Mouse (Mus musculus) myocyte (in vitro differentiated cells): ENCODE data around the gene Crip2. TPM values are rescaled to one million over a fixed set of nuclear protein-coding genes. Genes with fewer than 3 reads are reported as not detected.

Source experiments
- H3K27me3 ChIP-seq: one replicate; pipeline ENCODE4 v1.6.1; 2011; ENCODE audit not compliant: control insufficient read depth, insufficient read depth, insufficient read length
- H3K36me3 ChIP-seq: one replicate; pipeline ENCODE4 v1.6.1; 2011; ENCODE audit not compliant: control insufficient read depth, insufficient read depth
- H3K4me2 ChIP-seq: one replicate; pipeline ENCODE4 v1.6.1; 2011; ENCODE audit warnings: low read depth, control low read depth
- H3K4me3 ChIP-seq: one replicate; pipeline ENCODE4 v1.5.1; 2011; ENCODE audit warnings: mild to moderate bottlenecking, control low read depth, moderate library complexity
- H3K79me2 ChIP-seq: one replicate; pipeline ENCODE4 v1.6.1; 2011; ENCODE audit not compliant: control insufficient read depth, insufficient read depth
- H3ac ChIP-seq: one replicate; pipeline ENCODE4 v1.6.1; 2011; ENCODE audit not compliant: control insufficient read depth, insufficient read length
- CEBPB ChIP-seq: IDR thresholded peaks from 2 replicates; pipeline ENCODE4 v1.6.1; 2011; ENCODE audit warnings: mild to moderate bottlenecking, moderate library complexity; ENCODE audit not compliant: poor library complexity, insufficient read depth, severe bottlenecking
- E2F4 ChIP-seq: IDR thresholded peaks from one replicate; pipeline ENCODE4 v1.6.1; 2011; ENCODE audit warnings: mild to moderate bottlenecking, control low read depth, moderate library complexity; ENCODE audit not compliant: insufficient read depth
- MAX ChIP-seq: IDR thresholded peaks from one replicate; pipeline ENCODE4 v1.6.1; 2011; ENCODE audit warnings: low read depth, mild to moderate bottlenecking, control low read depth
- MYOD1 ChIP-seq, 3 experiments: IDR thresholded peaks; one replicate each; pipeline ENCODE4 v1.6.1; 2011; ENCODE audit warnings: control low read depth in 2 of 3, low read depth in 2 of 3, mild to moderate bottlenecking in 2 of 3, moderate library complexity in 1 of 3; ENCODE audit not compliant: insufficient read length in 2 of 3, control insufficient read depth in 1 of 3
- MYOG ChIP-seq, 3 experiments: IDR thresholded peaks; one replicate each; pipeline ENCODE4 v1.6.1; 2011; ENCODE audit warnings: control low read depth in 2 of 3, low read depth in 2 of 3, mild to moderate bottlenecking in 2 of 3; ENCODE audit not compliant: insufficient read length in 2 of 3, control insufficient read depth in 1 of 3, insufficient read depth in 1 of 3
- POLR2A ChIP-seq: IDR thresholded peaks from one replicate; pipeline ENCODE4 v1.6.1; 2011; ENCODE audit warnings: low read depth, mild to moderate bottlenecking, control low read depth, moderate library complexity; ENCODE audit not compliant: insufficient read length
- POLR2AphosphoS2 ChIP-seq: IDR thresholded peaks from one replicate; pipeline ENCODE4 v1.6.1; 2011; ENCODE audit warnings: low read depth, control low read depth; ENCODE audit not compliant: insufficient read length
- REST ChIP-seq: IDR thresholded peaks from one replicate; pipeline ENCODE4 v1.6.1; 2011; ENCODE audit warnings: mild to moderate bottlenecking, control low read depth, moderate library complexity; ENCODE audit not compliant: insufficient read depth, insufficient read length
- SRF ChIP-seq: IDR thresholded peaks from one replicate; pipeline ENCODE4 v1.6.1; 2011; ENCODE audit warnings: low read depth; ENCODE audit not compliant: control insufficient read depth, insufficient read length
- TCF12 ChIP-seq: IDR thresholded peaks from one replicate; pipeline ENCODE4 v1.6.1; 2011; ENCODE audit warnings: mild to moderate bottlenecking, control low read depth; ENCODE audit not compliant: poor library complexity, insufficient read depth, severe bottlenecking
- TCF3 ChIP-seq: IDR thresholded peaks from one replicate; pipeline ENCODE4 v1.6.1; 2011; ENCODE audit warnings: low read depth, control low read depth; ENCODE audit not compliant: insufficient read length
- USF1 ChIP-seq: IDR thresholded peaks from one replicate; pipeline ENCODE4 v1.6.1; 2011; ENCODE audit warnings: low read depth, mild to moderate bottlenecking, control low read depth, moderate library complexity
- polyA plus RNA-seq: library from polyadenylated mRNA; unstranded; fragments of >200 nt; fragmentation: generic; extraction: Trizol; gene quantifications from one replicate; pipeline ENCODE4 v1.2.1, GENCODE M21; 2012; ENCODE audit warnings: missing spikeins

Gene Crip2
- polyA plus RNA-seq, 1 experiment: 1,146 TPM

DNA sequence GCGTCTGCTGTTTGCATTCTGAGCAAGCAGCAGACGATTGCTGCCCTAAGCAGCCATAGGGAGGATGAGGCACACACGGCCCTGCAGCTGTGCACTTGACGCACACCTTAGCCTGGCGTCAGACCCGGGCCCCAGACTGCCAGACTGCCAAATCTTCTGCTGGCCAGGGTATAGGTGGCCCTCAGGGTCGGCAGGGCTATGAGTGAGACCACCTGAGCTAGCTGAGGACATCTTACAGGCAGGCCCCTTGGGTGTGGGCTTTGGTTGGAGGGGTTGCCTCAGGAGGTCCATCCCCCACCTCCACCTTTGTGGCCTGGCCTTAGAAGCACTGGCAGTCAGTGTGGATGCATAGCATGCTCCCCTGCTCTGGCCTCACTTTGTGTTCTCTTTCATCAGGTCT is 4.6 kb upstream of the Crip2 start:
- TF ChIP-seq TCF12 (no peak), USF1 (no peak), MAX (no peak), SRF (no peak), TCF3 (no peak)
- Histone ChIP-seq H3K4me3 (no peak overlapping the region), H3K36me3 (peaks cover 11% of the 10 kb centered on the region), H3K4me2 (no peak overlapping the region), H3K27me3 (no peaks in the 10 kb centered on the region), H3K79me2 (no peaks in the 10 kb centered on the region), H3ac (no peak overlapping the region)

GRCm38 (mm10) chr12:113136492-113137020 is 3.5 kb upstream of the Crip2 start:
- no peak overlapping the region for H3K4me3 ChIP-seq
- H3K36me3 ChIP-seq: peaks cover 8% of the 10 kb centered on the region
- H3K79me2 ChIP-seq: peaks cover 11% of the 10 kb centered on the region
- H3K27me3 ChIP-seq: no peaks in the 10 kb centered on the region
- no peak for TF ChIP-seq REST
- no peak for TF ChIP-seq SRF
- no peak for TF ChIP-seq MYOG (IDR thresholded peaks at IDR 0.05; ENCODE audit: control insufficient read depth in 1 of 3, insufficient read depth in 1 of 3, insufficient read length in 2 of 3, low read depth in 2 of 3)
- no peak for TF ChIP-seq POLR2A
- TF ChIP-seq USF1: no peak
- no peak for TF ChIP-seq MYOD1 (IDR thresholded peaks at IDR 0.05; ENCODE audit: control insufficient read depth in 1 of 3, insufficient read length in 2 of 3, low read depth in 2 of 3)
- no peak for TF ChIP-seq MAX
- no peak for TF ChIP-seq TCF3
- no peak for TF ChIP-seq E2F4
- no peak for TF ChIP-seq POLR2AphosphoS2
- no peak for TF ChIP-seq TCF12
- TF ChIP-seq CEBPB: no peak
- H3K4me2 ChIP-seq: no peak overlapping the region
- no peak overlapping the region for H3ac ChIP-seq

GRCm38 (mm10) chr12:113137260-113138213 is 2.5 kb upstream of the Crip2 start:
- Histone ChIP-seq H3ac (no peak overlapping the region), H3K79me2 (peaks cover 21% of the 10 kb centered on the region), H3K36me3 (peaks cover 8% of the 10 kb centered on the region), H3K27me3 (no peaks in the 10 kb centered on the region), H3K4me2 (no peak overlapping the region), H3K4me3 (no peak overlapping the region)
- TF ChIP-seq MYOD1 (IDR thresholded peaks at IDR 0.05; ENCODE audit: control insufficient read depth in 1 of 3, insufficient read length in 2 of 3, low read depth in 2 of 3) (peak in 2 of 3 experiments; percentile 31 to 62), TCF12 (no peak), MYOG (IDR thresholded peaks at IDR 0.05; ENCODE audit: control insufficient read depth in 1 of 3, insufficient read depth in 1 of 3, insufficient read length in 2 of 3, low read depth in 2 of 3) (peak in 2 of 3 experiments; percentile 53 to 86)

DNA sequence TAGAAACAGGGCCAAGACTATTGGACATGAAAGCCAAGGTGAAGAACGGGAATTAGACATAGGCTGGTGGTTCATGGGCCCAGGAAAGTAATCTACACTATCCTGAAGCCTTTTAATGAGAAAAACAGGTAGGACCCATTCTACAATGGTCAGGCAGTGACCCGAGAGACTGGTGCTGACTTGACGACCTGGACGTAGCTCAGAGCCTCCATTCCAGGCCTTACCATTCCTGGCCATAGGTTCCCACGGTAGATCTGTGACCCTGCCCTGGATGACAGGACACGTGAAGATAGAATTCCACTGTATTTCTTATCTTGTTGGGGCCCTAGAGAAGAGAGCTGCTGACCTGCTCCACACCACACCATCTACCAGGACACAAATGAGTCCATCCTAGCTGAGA is 1.7 kb upstream of the Crip2 start:
- H3ac ChIP-seq: no peak overlapping the region
- H3K36me3 ChIP-seq: peaks cover 8% of the 10 kb centered on the region
- no peak overlapping the region for H3K4me3 ChIP-seq
- no peak overlapping the region for H3K4me2 ChIP-seq
- H3K27me3 ChIP-seq: no peaks in the 10 kb centered on the region
- H3K79me2 ChIP-seq: peaks cover 27% of the 10 kb centered on the region
- no peak for TF ChIP-seq MAX
- TF ChIP-seq POLR2A: no peak
- TF ChIP-seq TCF3: no peak
- TF ChIP-seq TCF12: no peak
- no peak for TF ChIP-seq MYOG (IDR thresholded peaks at IDR 0.05; ENCODE audit: control insufficient read depth in 1 of 3, insufficient read depth in 1 of 3, insufficient read length in 2 of 3, low read depth in 2 of 3)
- TF ChIP-seq USF1: no peak
- TF ChIP-seq MYOD1 (IDR thresholded peaks at IDR 0.05; ENCODE audit: control insufficient read depth in 1 of 3, insufficient read length in 2 of 3, low read depth in 2 of 3): no peak
- TF ChIP-seq POLR2AphosphoS2: no peak
- TF ChIP-seq SRF: no peak
- TF ChIP-seq E2F4: no peak
- TF ChIP-seq REST: no peak
- no peak for TF ChIP-seq CEBPB
